Mouse (Mus musculus) liver, embryonic 15.5 days (tissue): ENCODE results near the gene Slc11a1. TPM values are rescaled to one million over a fixed set of nuclear protein-coding genes. Genes with fewer than 3 reads are reported as not detected.
A peak's percentile ranks its signal among the peaks of the same experiment; 100 is the strongest.

Source experiments
- ATAC-seq: fragments of 200-750 bp; cut with Nextera tagmentation; 2 replicates; pipeline ENCODE4 v1.8.0; 2017; ENCODE audit warnings: moderate number of reproducible peaks, mild to moderate bottlenecking, moderate library complexity; ENCODE audit not compliant: insufficient read depth
- H3K27ac ChIP-seq: fragments of 300-500 bp; sonication (generic); replicated peaks from 2 replicates; pipeline ENCODE4 v1.5.1; 2015; ENCODE audit warnings: mild to moderate bottlenecking, inconsistent platforms
- H3K27me3 ChIP-seq: fragments of 300-500 bp; sonication (generic); 2 replicates; pipeline ENCODE4 v1.6.1; 2015; ENCODE audit warnings: mild to moderate bottlenecking, inconsistent platforms
- H3K36me3 ChIP-seq: fragments of 300-500 bp; sonication (generic); replicated peaks from 2 replicates; pipeline ENCODE4 v1.6.1; 2015; ENCODE audit warnings: moderate library complexity, mild to moderate bottlenecking, inconsistent platforms
- H3K4me1 ChIP-seq: fragments of 300-500 bp; sonication (generic); replicated peaks from 2 replicates; pipeline ENCODE4 v1.6.1; 2015; ENCODE audit warnings: inconsistent platforms
- H3K4me2 ChIP-seq: fragments of 300-500 bp; sonication (generic); 2 replicates; pipeline ENCODE4 v1.6.1; 2015; ENCODE audit warnings: moderate library complexity, mild to moderate bottlenecking, inconsistent platforms
- H3K4me3 ChIP-seq: fragments of 300-500 bp; sonication (generic); replicated peaks from 2 replicates; pipeline ENCODE4 v1.5.1; 2015; ENCODE audit warnings: mild to moderate bottlenecking, inconsistent platforms
- H3K9ac ChIP-seq: fragments of 300-500 bp; sonication (generic); 2 replicates; pipeline ENCODE4 v1.6.1; 2015; ENCODE audit warnings: moderate library complexity, mild to moderate bottlenecking, inconsistent platforms
- H3K9me3 ChIP-seq: fragments of 300-500 bp; sonication (generic); replicated peaks from 2 replicates; pipeline ENCODE4 v1.6.1; 2016; ENCODE audit warnings: inconsistent platforms
- WGBS: fragments of 180-500 bp; shearing (Covaris S2); methylation state at CpG from one replicate; pipeline ENCODE4 v1.1.7; 2015; ENCODE audit warnings: mixed read lengths; ENCODE audit not compliant: insufficient replicate concordance; 5-methylcytosine and 5-hydroxymethylcytosine counted together
- polyA plus RNA-seq: library from polyadenylated mRNA; unstranded; fragments of >200 nt; fragmentation: Nextera tagmentation; extraction: Ambion mirVana; gene quantifications from 2 replicates; pipeline ENCODE4 v1.2.1, GENCODE M21; 2015

Gene Slc11a1
- polyA plus RNA-seq, 1 experiment from 2014 or later, result 14.0 TPM

GRCm38 (mm10) chr1:74379058-74379504 is 4.1 kb downstream of the Slc11a1 start:
- peak; percentile 38; the same call in 1 of the 2 replicates for ATAC-seq
- H3K4me1 ChIP-seq, result peaks cover 67% of the 10 kb centered on the region

GRCm38 (mm10) chr1:74380484-74380883 is 5.5 kb downstream of the Slc11a1 start:
- Histone ChIP-seq H3K27ac (no peak overlapping the region), H3K4me2 (no peak overlapping the region), H3K4me3 (no peak overlapping the region), H3K9ac (no peak overlapping the region), H3K36me3 (no peaks in the 10 kb centered on the region), H3K9me3 (no peaks in the 10 kb centered on the region), H3K27me3 (0 out of 2 replicates have a peak, but pooled peaks cover 4% of the 10 kb centered on the region), H3K4me1 (peaks cover 66% of the 10 kb centered on the region)
- no peak for ATAC-seq
- 68% methylated on average over 5 of the region's 5 CpGs for WGBS

More at GRCm38 (mm10) chr1:74379058-74379504, 4.1 kb downstream of the Slc11a1 start:
- WGBS, result 60% methylated on average over 7 of the region's 7 CpGs
- Histone ChIP-seq H3K27ac (no peak overlapping the region), H3K4me2 (no peak overlapping the region), H3K36me3 (no peaks in the 10 kb centered on the region), H3K27me3 (0 out of 2 replicates have a peak, but pooled peaks cover 4% of the 10 kb centered on the region), H3K9me3 (no peaks in the 10 kb centered on the region), H3K9ac (no peak overlapping the region), H3K4me3 (no peak overlapping the region)

- H3K36me3 ChIP-seq, result no peaks in the 10 kb centered on the region
- H3K27ac ChIP-seq, result no peak overlapping the region
- ATAC-seq, result no peak
- H3K4me3 ChIP-seq, result no peak overlapping the region
- no peaks in the 10 kb centered on the region for H3K9me3 ChIP-seq
- WGBS, result 38% methylated on average over 10 of the region's 10 CpGs
- no peak overlapping the region for H3K9ac ChIP-seq
- peaks cover 62% of the 10 kb centered on the region for H3K4me1 ChIP-seq
- no peak overlapping the region for H3K4me2 ChIP-seq
- H3K27me3 ChIP-seq, result 0 out of 2 replicates have a peak, but pooled peaks cover 4% of the 10 kb centered on the region
These were observed 6.6 kb downstream of the Slc11a1 start for GRCm38 (mm10) chr1:74381588-74382021.

GRCm38 (mm10) chr1:74383385-74383784 is 8.4 kb downstream of the Slc11a1 start:
- no peak overlapping the region for H3K9ac ChIP-seq
- no peak overlapping the region for H3K4me3 ChIP-seq
- 64% methylated on average over 13 of the region's 13 CpGs for WGBS
- no peak for ATAC-seq
- no peak overlapping the region for H3K4me2 ChIP-seq
- no peaks in the 10 kb centered on the region for H3K9me3 ChIP-seq
- H3K27ac ChIP-seq, result no peak overlapping the region
- no peaks in the 10 kb centered on the region for H3K27me3 ChIP-seq
- H3K36me3 ChIP-seq, result no peaks in the 10 kb centered on the region
- H3K4me1 ChIP-seq, result peaks cover 79% of the 10 kb centered on the region

- Histone ChIP-seq H3K4me1 (peaks cover 81% of the 10 kb centered on the region), H3K27me3 (no peaks in the 10 kb centered on the region), H3K9ac (no peak overlapping the region), H3K27ac (no peak overlapping the region), H3K4me2 (no peak overlapping the region), H3K9me3 (no peaks in the 10 kb centered on the region), H3K36me3 (no peaks in the 10 kb centered on the region), H3K4me3 (no peak overlapping the region)
- whole genome bisulfite sequencing, result 70% methylated on average over 8 of the region's 8 CpGs
- no peak for ATAC-seq
These were observed 9.5 kb downstream of the Slc11a1 start for GRCm38 (mm10) chr1:74384525-74384924.

- no peak overlapping the region for H3K27ac ChIP-seq
- no peaks in the 10 kb centered on the region for H3K36me3 ChIP-seq
- no peaks in the 10 kb centered on the region for H3K27me3 ChIP-seq
- H3K9ac ChIP-seq, result no peak overlapping the region
- peaks cover 81% of the 10 kb centered on the region for H3K4me1 ChIP-seq
- ATAC-seq, result no peak
- WGBS, result 78% methylated on average over 10 of the region's 10 CpGs
- H3K9me3 ChIP-seq, result no peaks in the 10 kb centered on the region
- no peak overlapping the region for H3K4me3 ChIP-seq
- H3K4me2 ChIP-seq, result no peak overlapping the region
These were observed 10.1 kb downstream of the Slc11a1 start for GRCm38 (mm10) chr1:74385064-74385463.

- WGBS, result 69% methylated on average over 8 of the region's 8 CpGs
- Histone ChIP-seq H3K36me3 (no peaks in the 10 kb centered on the region), H3K27me3 (no peaks in the 10 kb centered on the region), H3K27ac (no peak overlapping the region), H3K4me2 (no peak overlapping the region), H3K9me3 (no peaks in the 10 kb centered on the region), H3K4me3 (no peak overlapping the region), H3K9ac (no peak overlapping the region), H3K4me1 (peaks cover 81% of the 10 kb centered on the region)
- no peak for ATAC-seq
These were observed 10.5 kb downstream of the Slc11a1 start for GRCm38 (mm10) chr1:74385531-74385930.

GRCm38 (mm10) chr1:74386363-74386713 is 11.3 kb downstream of the Slc11a1 start:
- H3K4me2 ChIP-seq, result peak overlapping the region; percentile 89
- no peaks in the 10 kb centered on the region for H3K9me3 ChIP-seq
- H3K27me3 ChIP-seq, result no peaks in the 10 kb centered on the region
- H3K4me1 ChIP-seq, result peaks cover 80% of the 10 kb centered on the region
- H3K9ac ChIP-seq, result peak overlapping the region; percentile 85
- ATAC-seq, result no peak
- no peaks in the 10 kb centered on the region for H3K36me3 ChIP-seq
- peak overlapping the region; percentile 74 for H3K4me3 ChIP-seq
- peak overlapping the region; percentile 95 for H3K27ac ChIP-seq
- WGBS, result 51% methylated on average over 8 of the region's 10 CpGs

- peak; percentile 75 for ATAC-seq
- Histone ChIP-seq H3K9me3 (no peaks in the 10 kb centered on the region), H3K4me1 (peaks cover 76% of the 10 kb centered on the region), H3K4me2 (peak overlapping the region; percentile 89), H3K4me3 (peak overlapping the region; percentile 74), H3K36me3 (no peaks in the 10 kb centered on the region), H3K9ac (peak overlapping the region; percentile 85), H3K27me3 (no peaks in the 10 kb centered on the region), H3K27ac (peak overlapping the region; percentile 95)
- WGBS, result under 1% methylated on average over 26 of the region's 26 CpGs
These were observed 11.9 kb downstream of the Slc11a1 start for GRCm38 (mm10) chr1:74386714-74387385.

- no peak for ATAC-seq
- WGBS, result 34% methylated on average over 15 of the region's 15 CpGs
- H3K9me3 ChIP-seq, result no peaks in the 10 kb centered on the region
- H3K4me1 ChIP-seq, result peaks cover 75% of the 10 kb centered on the region
- no peaks in the 10 kb centered on the region for H3K36me3 ChIP-seq
- H3K27ac ChIP-seq, result peak overlapping the region; percentile 95
- no peaks in the 10 kb centered on the region for H3K27me3 ChIP-seq
- peak overlapping the region; percentile 89 for H3K4me2 ChIP-seq
- H3K9ac ChIP-seq, result peak overlapping the region; percentile 85
- peak overlapping the region; percentile 74 for H3K4me3 ChIP-seq
These were observed 12.5 kb downstream of the Slc11a1 start for GRCm38 (mm10) chr1:74387386-74387988.

GRCm38 (mm10) chr1:74388398-74388920 is 13.5 kb downstream of the Slc11a1 start:
- Histone ChIP-seq H3K9me3 (no peaks in the 10 kb centered on the region), H3K4me3 (no peak overlapping the region), H3K27me3 (no peaks in the 10 kb centered on the region), H3K4me1 (peaks cover 80% of the 10 kb centered on the region), H3K27ac (peak overlapping the region; percentile 24; the same call in 1 of the 2 replicates), H3K4me2 (no peak overlapping the region), H3K9ac (no peak overlapping the region), H3K36me3 (peaks cover 5% of the 10 kb centered on the region)
- no peak for ATAC-seq
- WGBS, result 74% methylated on average over 7 of the region's 7 CpGs
